Mouse (Mus musculus): Measurements from ENCODE around the gene Cox19. TPM values are rescaled to one million over a fixed set of nuclear protein-coding genes. Genes with fewer than 3 reads are reported as not detected.

Gene Cox19
- total and polyA plus RNA-seq, 3 experiments = 53.0 to 73.2 TPM; not detected in 1

DNA sequence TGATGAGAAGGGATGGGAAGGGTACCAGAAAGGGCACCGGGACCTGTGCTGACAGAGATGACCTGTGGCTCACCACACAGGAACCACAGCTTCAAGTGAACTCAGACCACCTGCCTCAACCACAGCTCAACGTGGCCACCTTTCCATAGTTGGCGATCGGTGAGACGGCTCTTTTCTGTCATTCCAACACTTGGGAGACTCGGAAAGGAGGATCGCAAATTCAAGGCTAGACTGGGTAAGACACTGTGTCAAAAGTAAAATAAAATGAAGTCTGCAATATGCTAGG is 27.0 kb upstream of the Cox19 start:
- no peak for DNase-seq (ENCODE audit: low read depth, low spot score)
- TF ChIP-seq MXI1 (IDR thresholded peaks at IDR 0.05; ENCODE audit: low read depth, low read length) (no peak), TBP (IDR thresholded peaks at IDR 0.05; ENCODE audit: low read depth, low read length) (no peak), EP300 (IDR thresholded peaks at IDR 0.05; ENCODE audit: low read depth in 1 of 2, low read length in 2 of 2) (no peak), CTCF (IDR thresholded peaks at IDR 0.05 in 2 of 3, conservative IDR thresholded peaks at IDR 0.05 in 1 of 3; ENCODE audit: control insufficient read depth in 1 of 3, insufficient read depth in 1 of 3, low read depth in 2 of 3, low read length in 3 of 3, poor library complexity in 1 of 3, severe bottlenecking in 1 of 3) (no peak), KAT2A (conservative IDR thresholded peaks at IDR 0.05; ENCODE audit: low read depth, low read length) (no peak), POLR2AphosphoS5 (IDR thresholded peaks at IDR 0.05; ENCODE audit: borderline replicate concordance, low read depth, low read length) (no peak), ELF1 (IDR thresholded peaks at IDR 0.05; ENCODE audit: low read depth, low read length) (no peak), RCOR1 (IDR thresholded peaks at IDR 0.05; ENCODE audit: low read depth, low read length) (no peak), HCFC1 (IDR thresholded peaks at IDR 0.05; ENCODE audit: low read depth, low read length) (no peak), ZMIZ1 (IDR thresholded peaks at IDR 0.05; ENCODE audit: low read depth, low read length) (no peak), E2F4 (IDR thresholded peaks at IDR 0.05; ENCODE audit: borderline replicate concordance, low read depth, low read length) (no peak), RAD21 (IDR thresholded peaks at IDR 0.05; ENCODE audit: low read depth, low read length) (no peak), MEF2A (IDR thresholded peaks at IDR 0.05; ENCODE audit: extremely low read depth, insufficient replicate concordance, low read depth, low read length, poor library complexity, severe bottlenecking) (no peak), USF1 (IDR thresholded peaks at IDR 0.05; ENCODE audit: low read depth, low read length) (no peak), UBTF (IDR thresholded peaks at IDR 0.05; ENCODE audit: borderline replicate concordance, insufficient read depth, low read depth, low read length) (no peak)
- no peak overlapping the region for H3K27ac ChIP-seq (ENCODE audit: control insufficient read depth, low read depth, low read length)
- no peak overlapping the region for H3K4me3 ChIP-seq (ENCODE audit: control insufficient read depth in 1 of 2, insufficient read depth in 1 of 2, low read depth in 2 of 2, low read length in 2 of 2)
- H3K4me1 ChIP-seq (ENCODE audit: control insufficient read depth in 1 of 2, insufficient read depth in 2 of 2, low read length in 2 of 2) = peaks cover 11 to 26% of the 10 kb centered on the region in 2 experiments
- H3K9ac ChIP-seq (ENCODE audit: control insufficient read depth, low read depth, low read length, poor library complexity, severe bottlenecking) = no peak overlapping the region
- H3K36me3 ChIP-seq (ENCODE audit: control insufficient read depth in 1 of 2, insufficient read depth in 2 of 2, low read length in 2 of 2) = peaks cover 0 to 21% of the 10 kb centered on the region in 2 experiments; a peak in 2 of 4 replicates
- no peaks in the 10 kb centered on the region for H3K9me3 ChIP-seq (replicated peaks; ENCODE audit: insufficient read depth, low read length)
- peaks cover 9% of the 10 kb centered on the region for H3K79me2 ChIP-seq (ENCODE audit: control insufficient read depth, insufficient read depth, low read length, poor library complexity)
- no peaks in the 10 kb centered on the region for H3K27me3 ChIP-seq (ENCODE audit: control insufficient read depth in 1 of 2, insufficient read depth in 2 of 2, low read length in 2 of 2)

DNA sequence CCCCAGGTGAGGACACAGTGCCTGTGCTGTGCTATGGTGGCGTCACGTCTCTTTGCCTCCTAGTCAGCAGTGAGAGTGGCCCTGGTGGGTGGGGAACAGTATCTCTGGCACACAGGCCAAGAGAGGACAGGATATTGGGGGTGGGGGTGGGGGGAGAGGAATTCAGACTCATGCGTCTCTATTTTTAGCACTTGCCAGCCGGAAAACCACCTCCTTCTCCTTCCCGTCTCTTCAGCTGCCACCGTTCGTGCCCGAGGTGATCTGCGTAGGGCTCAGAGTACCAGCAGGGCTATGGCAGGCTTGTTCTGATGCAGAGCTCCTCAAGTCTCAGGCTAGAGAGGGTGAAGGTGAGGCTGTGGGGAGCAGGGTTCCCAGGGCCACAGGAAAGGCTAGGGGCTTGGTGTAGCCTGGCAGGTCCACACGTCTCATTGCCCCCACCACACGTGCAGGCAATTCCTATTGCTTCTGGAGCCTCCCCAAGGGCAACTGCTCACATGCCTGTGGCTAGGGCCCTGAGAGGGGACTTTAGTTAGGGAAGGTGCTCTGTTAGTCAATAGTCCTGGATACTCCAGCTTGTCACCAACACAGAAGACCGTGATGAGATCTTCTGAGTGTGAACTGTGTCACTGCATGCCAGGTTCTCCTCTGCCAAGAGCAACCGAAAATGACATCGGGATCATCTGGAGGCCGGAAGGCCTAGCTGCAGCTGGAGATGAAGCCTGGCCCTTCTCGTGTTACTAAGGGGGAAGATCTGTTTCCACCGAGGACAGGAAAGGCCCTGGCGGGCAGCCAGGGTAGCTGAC is 26.5 kb upstream of the Cox19 start, which contains the start of gene Gpr146:
Gene Gpr146, plus strand, starts transcription at position 230 of the 803 bp plus-strand sequence.
- peaks cover 8 to 24% of the 10 kb centered on the region in 2 experiments for H3K4me1 ChIP-seq (ENCODE audit: control insufficient read depth in 1 of 2, insufficient read depth in 2 of 2, low read length in 2 of 2)
- DNase-seq (ENCODE audit: low read depth, low spot score) = no peak
- H3K27ac ChIP-seq (ENCODE audit: control insufficient read depth, low read depth, low read length) = no peak within 1 kb of the TSS
- no peak within 1 kb of the TSS for H3K9ac ChIP-seq (ENCODE audit: control insufficient read depth, low read depth, low read length, poor library complexity, severe bottlenecking)
- H3K36me3 ChIP-seq (ENCODE audit: control insufficient read depth in 1 of 2, insufficient read depth in 2 of 2, low read length in 2 of 2) = peaks cover 0 to 18% of the 10 kb centered on the region in 2 experiments; a peak in 2 of 4 replicates
- no peaks in the 10 kb centered on the region for H3K9me3 ChIP-seq (replicated peaks; ENCODE audit: insufficient read depth, low read length)
- TF ChIP-seq HCFC1 (IDR thresholded peaks at IDR 0.05; ENCODE audit: low read depth, low read length) = no peak
- no peak for TF ChIP-seq POLR2AphosphoS5 (IDR thresholded peaks at IDR 0.05; ENCODE audit: borderline replicate concordance, low read depth, low read length)
- TF ChIP-seq CHD1 (IDR thresholded peaks at IDR 0.05; ENCODE audit: low read depth, low read length) = no peak
- no peak for TF ChIP-seq TCF12 (IDR thresholded peaks at IDR 0.05; ENCODE audit: low read depth, low read length)
- no peak for TF ChIP-seq ZNF384 (IDR thresholded peaks at IDR 0.05; ENCODE audit: low read depth, low read length)
- TF ChIP-seq ETS1 (IDR thresholded peaks at IDR 0.05; ENCODE audit: low read depth, low read length) = no peak
- no peak for TF ChIP-seq EP300 (IDR thresholded peaks at IDR 0.05; ENCODE audit: low read depth in 1 of 2, low read length in 2 of 2)
- no peak for TF ChIP-seq USF1 (IDR thresholded peaks at IDR 0.05; ENCODE audit: low read depth, low read length)
- no peak for TF ChIP-seq RAD21 (IDR thresholded peaks at IDR 0.05; ENCODE audit: low read depth, low read length)
- TF ChIP-seq KAT2A (conservative IDR thresholded peaks at IDR 0.05; ENCODE audit: low read depth, low read length) = no peak
- no peak for TF ChIP-seq CTCF (IDR thresholded peaks at IDR 0.05 in 2 of 3, conservative IDR thresholded peaks at IDR 0.05 in 1 of 3; ENCODE audit: control insufficient read depth in 1 of 3, insufficient read depth in 1 of 3, low read depth in 2 of 3, low read length in 3 of 3, poor library complexity in 1 of 3, severe bottlenecking in 1 of 3)
- TF ChIP-seq USF2 (IDR thresholded peaks at IDR 0.05; ENCODE audit: borderline replicate concordance in 1 of 2, insufficient read depth in 1 of 2, low read depth in 1 of 2, low read length in 2 of 2) = no peak
- TF ChIP-seq MAFK (IDR thresholded peaks at IDR 0.05; ENCODE audit: borderline replicate concordance, low read depth, low read length) = no peak
- TF ChIP-seq SMC3 (IDR thresholded peaks at IDR 0.05; ENCODE audit: low read depth, low read length) = no peak
- no peak for TF ChIP-seq MYB (IDR thresholded peaks at IDR 0.05; ENCODE audit: low read depth, low read length)
- TF ChIP-seq MYC (IDR thresholded peaks at IDR 0.05; ENCODE audit: low read depth, low read length) = no peak
- TF ChIP-seq NELFE (IDR thresholded peaks at IDR 0.05; ENCODE audit: low read depth, low read length) = no peak
- no peak within 1 kb of the TSS for H3K4me3 ChIP-seq (ENCODE audit: control insufficient read depth in 1 of 2, insufficient read depth in 1 of 2, low read depth in 2 of 2, low read length in 2 of 2)
- peaks cover 8% of the 10 kb centered on the region for H3K79me2 ChIP-seq (ENCODE audit: control insufficient read depth, insufficient read depth, low read length, poor library complexity)
- H3K27me3 ChIP-seq (ENCODE audit: control insufficient read depth in 1 of 2, insufficient read depth in 2 of 2, low read length in 2 of 2) = no peaks in the 10 kb centered on the region
